Mouse (Mus musculus) neural tube, embryonic 14.5 days (tissue): ENCODE data around the gene Hsh2d. TPM values are rescaled to one million over a fixed set of nuclear protein-coding genes. Genes with fewer than 3 reads are reported as not detected.

ENCODE experiments used
- ATAC-seq: fragments of 200-750 bp; cut with Nextera tagmentation; 2 replicates; pipeline ENCODE4 v1.8.0; 2017; ENCODE audit warnings: low read depth, mild to moderate bottlenecking, moderate TSS enrichment, moderate library complexity
- H3K27ac ChIP-seq: fragments of 300-500 bp; sonication (generic); 2 replicates; pipeline ENCODE4 v1.5.1; 2014; ENCODE audit warnings: low read depth, mild to moderate bottlenecking, control low read depth, low read length, moderate library complexity, mixed read lengths
- H3K27me3 ChIP-seq: fragments of 300-500 bp; sonication (generic); 2 replicates; pipeline ENCODE4 v1.6.1; 2014; ENCODE audit warnings: low read length; ENCODE audit not compliant: control insufficient read depth, insufficient read depth
- H3K36me3 ChIP-seq: fragments of 300-500 bp; sonication (generic); 2 replicates; pipeline ENCODE4 v1.6.1; 2014; ENCODE audit warnings: low read length, mixed read lengths; ENCODE audit not compliant: control insufficient read depth, insufficient read depth
- H3K4me1 ChIP-seq: fragments of 300-500 bp; sonication (generic); 2 replicates; pipeline ENCODE4 v1.6.1; 2014; ENCODE audit warnings: low read length; ENCODE audit not compliant: control insufficient read depth, insufficient read depth
- H3K4me2 ChIP-seq: fragments of 300-500 bp; sonication (generic); 2 replicates; pipeline ENCODE4 v1.6.1; 2014; ENCODE audit warnings: mild to moderate bottlenecking, low read depth, low read length, control low read depth
- H3K4me3 ChIP-seq: fragments of 300-500 bp; sonication (generic); 2 replicates; pipeline ENCODE4 v1.5.1; 2014; ENCODE audit warnings: low read depth, low read length, control low read depth, mixed read lengths
- H3K9ac ChIP-seq: fragments of 300-500 bp; sonication (generic); replicated peaks from 2 replicates; pipeline ENCODE4 v1.6.1; 2014; ENCODE audit warnings: low read depth, mild to moderate bottlenecking, control low read depth, low read length, mixed read lengths
- H3K9me3 ChIP-seq: fragments of 300-500 bp; sonication (generic); 2 replicates; pipeline ENCODE4 v1.6.1; 2016; ENCODE audit warnings: low read length; ENCODE audit not compliant: control insufficient read depth
- WGBS: fragments of 180-500 bp; shearing (Covaris S2); extraction: QIAGEN DNeasy Blood & Tissue Kit; methylation state at CpG from one replicate; pipeline ENCODE4 v1.1.7; 2014; 5-methylcytosine and 5-hydroxymethylcytosine counted together
- polyA plus RNA-seq: library from polyadenylated mRNA; unstranded; fragments of >200 nt; fragmentation: Nextera tagmentation; extraction: Ambion mirVana; gene quantifications from 2 replicates; pipeline ENCODE4 v1.2.1, GENCODE M21; 2014

Gene Hsh2d
- polyA plus RNA-seq, 1 experiment from 2014 or later, result not detected

DNA sequence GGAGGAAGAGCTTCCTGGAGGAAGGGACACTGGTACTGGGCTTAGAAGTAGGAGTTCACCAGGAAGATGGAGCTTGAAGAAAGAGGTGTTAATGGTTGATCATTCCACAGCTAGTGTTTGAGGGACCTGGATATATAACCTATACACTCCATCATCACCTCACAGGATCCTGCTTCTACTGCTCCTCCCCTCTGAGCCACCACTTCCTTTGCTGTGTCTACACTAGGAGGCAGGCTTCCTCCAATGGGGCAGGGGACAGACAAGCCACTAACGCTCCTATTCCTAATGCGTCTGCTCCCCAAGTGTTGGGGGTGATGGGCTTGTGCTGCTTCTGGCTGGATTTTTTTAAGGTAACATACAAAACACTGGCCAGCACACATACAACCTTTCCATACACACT, 21.3 kb downstream of the Hsh2d start:
- H3K27me3 ChIP-seq, result no peaks in the 10 kb centered on the region
- no peak overlapping the region for H3K27ac ChIP-seq
- H3K4me2 ChIP-seq, result no peak overlapping the region
- H3K4me3 ChIP-seq, result no peak overlapping the region
- WGBS, result 74% methylated on average over 2 of the region's 2 CpGs
- no peaks in the 10 kb centered on the region for H3K9me3 ChIP-seq
- no peak for ATAC-seq
- no peaks in the 10 kb centered on the region for H3K4me1 ChIP-seq
- H3K9ac ChIP-seq, result no peak overlapping the region
- H3K36me3 ChIP-seq, result no peaks in the 10 kb centered on the region

DNA sequence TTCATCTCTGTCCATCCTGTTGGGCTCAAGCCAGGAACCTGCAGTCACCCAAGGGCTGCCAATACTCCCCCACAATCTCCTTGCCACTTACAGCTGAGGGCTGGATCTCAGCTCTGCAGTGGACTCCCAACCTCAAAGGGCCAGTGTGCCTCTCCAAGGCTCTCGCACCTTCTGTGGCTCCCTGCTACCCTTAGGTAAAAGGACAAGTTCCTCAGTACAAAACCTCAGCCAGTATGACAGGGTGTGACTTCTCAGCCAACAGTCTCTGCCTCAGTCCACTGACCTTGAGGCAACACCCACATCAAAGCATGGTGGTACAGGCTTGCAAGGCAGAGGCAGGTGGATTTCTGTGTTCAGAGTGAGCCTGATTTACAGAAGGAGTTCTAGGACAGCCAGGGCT, 22.4 kb downstream of the Hsh2d start:
- Histone ChIP-seq H3K27me3 (no peaks in the 10 kb centered on the region), H3K36me3 (no peaks in the 10 kb centered on the region), H3K9ac (no peak overlapping the region), H3K4me2 (no peak overlapping the region), H3K27ac (no peak overlapping the region), H3K4me3 (no peak overlapping the region), H3K9me3 (no peaks in the 10 kb centered on the region), H3K4me1 (no peaks in the 10 kb centered on the region)
- 73% methylated on average over 1 of the region's 1 CpGs for WGBS
- no peak for ATAC-seq

DNA sequence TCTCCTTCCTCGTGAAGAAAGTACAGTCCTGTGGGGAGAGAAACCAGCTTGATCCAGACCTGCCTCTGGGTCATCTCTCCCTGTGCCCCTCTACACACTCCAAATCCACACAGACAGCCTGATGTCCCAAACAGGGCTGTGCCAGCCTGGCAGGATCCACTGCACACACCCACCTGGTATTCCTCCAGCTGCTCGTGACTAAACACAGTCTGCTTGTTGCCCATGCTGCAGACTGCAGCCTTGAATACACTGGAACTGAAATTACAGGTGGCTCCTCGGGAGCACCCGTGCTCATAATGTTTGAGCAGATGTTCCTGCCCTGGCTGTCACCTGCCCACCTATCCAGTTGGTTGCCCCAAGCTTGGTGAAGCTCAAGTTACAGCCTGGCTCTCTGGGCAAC, 23.3 kb downstream of the Hsh2d start, which contains the start of gene Cib3:
TSS of gene Cib3 (minus strand) at position 87 of the 400 bp plus-strand sequence.
- Histone ChIP-seq H3K9ac (no peak within 1 kb of the TSS), H3K27ac (no peak within 1 kb of the TSS), H3K36me3 (no peaks in the 10 kb centered on the region), H3K4me1 (no peaks in the 10 kb centered on the region), H3K27me3 (no peaks in the 10 kb centered on the region), H3K9me3 (no peaks in the 10 kb centered on the region), H3K4me3 (no peak within 1 kb of the TSS), H3K4me2 (no peak within 1 kb of the TSS)
- no peak for ATAC-seq
- 66% methylated on average over 4 of the region's 4 CpGs for WGBS

DNA sequence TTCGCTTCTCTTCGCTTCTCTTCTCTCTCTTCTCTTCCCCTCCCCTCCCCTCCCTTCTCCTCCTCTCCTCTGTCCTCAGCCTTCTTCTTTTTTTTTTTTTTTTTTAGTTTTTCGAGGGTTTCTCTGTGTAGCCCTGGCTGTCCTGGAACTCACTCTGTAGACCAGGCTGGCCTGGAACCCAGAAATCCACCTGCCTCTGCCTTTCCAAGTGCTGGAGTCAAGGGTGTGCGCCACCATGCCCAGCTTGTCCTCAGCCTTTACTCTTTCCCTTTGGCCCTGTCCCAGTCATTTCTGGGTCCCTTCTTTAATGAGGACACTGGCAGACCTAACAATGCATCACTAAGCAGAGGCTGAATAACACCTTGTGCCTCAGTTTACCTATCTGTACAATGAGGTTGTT, 24.1 kb downstream of the Hsh2d start, which contains the start of gene Gm11034:
TSS of gene Gm11034 (minus strand) at position 101 of the 400 bp plus-strand sequence.
- 78% methylated on average over 4 of the region's 4 CpGs for WGBS
- no peak for ATAC-seq

GRCm38 (mm10) chr8:72215060-72215459, 25.6 kb downstream of the Hsh2d start:
- no peak for ATAC-seq

More for the DNA sequence above, 24.1 kb downstream of the Hsh2d start, which contains the start of gene Gm11034:
- no peaks in the 10 kb centered on the region for H3K4me1 ChIP-seq
- H3K27ac ChIP-seq, result no peak within 1 kb of the TSS
- no peaks in the 10 kb centered on the region for H3K9me3 ChIP-seq
- no peaks in the 10 kb centered on the region for H3K36me3 ChIP-seq
- no peak within 1 kb of the TSS for H3K4me2 ChIP-seq
- H3K4me3 ChIP-seq, result no peak within 1 kb of the TSS
- H3K9ac ChIP-seq, result no peak within 1 kb of the TSS
- no peaks in the 10 kb centered on the region for H3K27me3 ChIP-seq

GRCm38 (mm10) chr8:72215871-72216270, 26.4 kb downstream of the Hsh2d start:
- Histone ChIP-seq H3K4me3 (no peak overlapping the region), H3K27ac (no peak overlapping the region), H3K9me3 (no peaks in the 10 kb centered on the region), H3K4me1 (peaks cover 6% of the 10 kb centered on the region), H3K9ac (no peak overlapping the region), H3K36me3 (no peaks in the 10 kb centered on the region), H3K4me2 (no peak overlapping the region), H3K27me3 (no peaks in the 10 kb centered on the region)
- ATAC-seq, result no peak
- WGBS, result 50% methylated on average over 1 of the region's 1 CpGs

More at GRCm38 (mm10) chr8:72215060-72215459, 25.6 kb downstream of the Hsh2d start:
- H3K27me3 ChIP-seq, result no peaks in the 10 kb centered on the region
- H3K4me1 ChIP-seq, result no peaks in the 10 kb centered on the region
- no peak overlapping the region for H3K4me2 ChIP-seq
- no peak overlapping the region for H3K9ac ChIP-seq
- no peaks in the 10 kb centered on the region for H3K36me3 ChIP-seq
- WGBS, result 46% methylated on average over 2 of the region's 2 CpGs
- H3K9me3 ChIP-seq, result no peaks in the 10 kb centered on the region
- no peak overlapping the region for H3K27ac ChIP-seq
- H3K4me3 ChIP-seq, result no peak overlapping the region

GRCm38 (mm10) chr8:72218781-72219540, 29.5 kb downstream of the Hsh2d start:
- 77% methylated on average over 9 of the region's 10 CpGs for WGBS
- ATAC-seq, result peak; percentile 32

GRCm38 (mm10) chr8:72219541-72220363, 30.3 kb downstream of the Hsh2d start, which contains the start of gene Fam32a:
TSS of gene Fam32a (plus strand) at chr8:72219730.
- no peaks in the 10 kb centered on the region for H3K9me3 ChIP-seq
- peaks cover 11% of the 10 kb centered on the region for H3K4me1 ChIP-seq
- 13% methylated on average over 39 of the region's 39 CpGs for WGBS
- H3K27ac ChIP-seq, result peak within 1 kb of the TSS; percentile 62; the same call in 1 of the 2 replicates
- H3K27me3 ChIP-seq, result no peaks in the 10 kb centered on the region
- H3K9ac ChIP-seq, result peak within 1 kb of the TSS; percentile 74
- ATAC-seq, result peak; percentile 99
- peak within 1 kb of the TSS; percentile 61 for H3K4me2 ChIP-seq
- H3K4me3 ChIP-seq, result peak within 1 kb of the TSS; percentile 82
- H3K36me3 ChIP-seq, result peaks cover 15% of the 10 kb centered on the region

More at GRCm38 (mm10) chr8:72218781-72219540, 29.5 kb downstream of the Hsh2d start:
- Histone ChIP-seq H3K27ac (no peak overlapping the region), H3K4me1 (peaks cover 11% of the 10 kb centered on the region), H3K4me2 (peak overlapping the region; percentile 61), H3K36me3 (peaks cover 15% of the 10 kb centered on the region), H3K4me3 (peak overlapping the region; percentile 82; the same call in 1 of the 2 replicates), H3K9me3 (no peaks in the 10 kb centered on the region), H3K27me3 (no peaks in the 10 kb centered on the region), H3K9ac (no peak overlapping the region)
